Mouse (Mus musculus) frontal cortex, postnatal 36 days (tissue): ENCODE results near the gene Gm8247.
"Not testable (repeated sequence)": the region's sequence is repeated elsewhere in the genome, so short reads cannot be mapped to it uniquely, and the experiment has no call there.

ENCODE experiments used
- DNase-seq, 2 experiments: peaks; one replicate each; pipeline ENCODE4 v3.0.0; 2022; ENCODE audit warnings: low spot score in 2 of 2

Gm8247 gene

GRCm38 (mm10) chr14:44582853-44583252, at the start of gene Gm8247:
TSS of gene Gm8247 (plus strand) at chr14:44583153.
- not testable (repeated sequence) for DNase-seq

- not testable (repeated sequence) for DNase-seq
These were observed 35.0 kb upstream of the Gm8247 start for GRCm38 (mm10) chr14:44547961-44548360.

- DNase-seq, result not testable (repeated sequence)
These were observed 8.8 kb downstream of the Gm8247 start for GRCm38 (mm10) chr14:44591765-44592164.

GRCm38 (mm10) chr14:44627737-44628136, 44.8 kb downstream of the Gm8247 start, which contains the start of gene Gm5624:
TSS of gene Gm5624 (minus strand) at chr14:44627938.
- DNase-seq, result not testable (repeated sequence)
